Mouse (Mus musculus): ENCODE measurements around the gene Gm20489. TPM values are rescaled to one million over a fixed set of nuclear protein-coding genes. Genes with fewer than 3 reads are reported as not detected.
A peak's percentile ranks its signal among the peaks of the same experiment; 100 is the strongest.

The Gm20489 gene
- polyA plus RNA-seq, 1 experiment = not detected

GRCm38 (mm10) chrX:101268025-101268754 is 633 bp downstream of the Gm20489 start, which contains the start of gene Il2rg:
Gene Il2rg (minus strand): TSS chrX:101268255.
- TF ChIP-seq MYOG (IDR thresholded peaks at IDR 0.05; ENCODE audit: control insufficient read depth, extremely low read depth, insufficient read length) (no peak), CTCF (IDR thresholded peaks at IDR 0.05; ENCODE audit: control insufficient read depth, insufficient read depth, insufficient read length) (no peak), FOSL1 (IDR thresholded peaks at IDR 0.05; ENCODE audit: insufficient read depth, low read length, poor library complexity, severe bottlenecking) (no peak), USF1 (IDR thresholded peaks at IDR 0.05; ENCODE audit: low read depth) (no peak), MYOD1 (IDR thresholded peaks at IDR 0.05; ENCODE audit: control insufficient read depth, insufficient read length, low read depth) (no peak), CEBPB (IDR thresholded peaks at IDR 0.05; ENCODE audit: low read depth) (no peak), MAX (IDR thresholded peaks at IDR 0.05) (no peak)
- no peaks in the 10 kb centered on the region for H3K27me3 ChIP-seq (ENCODE audit: control insufficient read depth, insufficient read depth, insufficient read length)
- no peaks in the 10 kb centered on the region for H3K36me3 ChIP-seq (ENCODE audit: control insufficient read depth, insufficient read depth)
- H3K79me2 ChIP-seq (ENCODE audit: control insufficient read depth, insufficient read depth) = no peaks in the 10 kb centered on the region
- H3K4me3 ChIP-seq (ENCODE audit: insufficient read depth, poor library complexity, severe bottlenecking) = no peak within 1 kb of the TSS
- H3ac ChIP-seq (ENCODE audit: control insufficient read depth, insufficient read length, low read depth) = no peak within 1 kb of the TSS
- H3K79me3 ChIP-seq (ENCODE audit: low read depth) = no peaks in the 10 kb centered on the region

- Histone ChIP-seq H3K36me3 (ENCODE audit: control insufficient read depth, insufficient read depth) (no peaks in the 10 kb centered on the region), H3K27me3 (ENCODE audit: control insufficient read depth, insufficient read depth, insufficient read length) (no peaks in the 10 kb centered on the region)
These were observed 2.2 kb downstream of the Gm20489 start for GRCm38 (mm10) chrX:101266631-101267030.

GRCm38 (mm10) chrX:101263892-101264291 is 4.9 kb downstream of the Gm20489 start, which contains the start of gene Gm614:
Gene Gm614 (minus strand): TSS chrX:101263992.
- H3K27me3 ChIP-seq (ENCODE audit: control insufficient read depth, insufficient read depth, insufficient read length) = no peaks in the 10 kb centered on the region
- H3K79me3 ChIP-seq (ENCODE audit: low read depth) = no peaks in the 10 kb centered on the region
- no peak for TF ChIP-seq CTCF (IDR thresholded peaks at IDR 0.05; ENCODE audit: control insufficient read depth, insufficient read depth, insufficient read length)
- TF ChIP-seq USF1 (IDR thresholded peaks at IDR 0.05; ENCODE audit: low read depth) = no peak
- no peak for TF ChIP-seq MYOG (IDR thresholded peaks at IDR 0.05; ENCODE audit: control insufficient read depth, extremely low read depth, insufficient read length)
- no peaks in the 10 kb centered on the region for H3K36me3 ChIP-seq (ENCODE audit: control insufficient read depth, insufficient read depth)
- no peak within 1 kb of the TSS for H3ac ChIP-seq (ENCODE audit: control insufficient read depth, insufficient read length, low read depth)
- no peaks in the 10 kb centered on the region for H3K79me2 ChIP-seq (ENCODE audit: control insufficient read depth, insufficient read depth)
- no peak within 1 kb of the TSS for H3K4me3 ChIP-seq (ENCODE audit: insufficient read depth, poor library complexity, severe bottlenecking)

More at GRCm38 (mm10) chrX:101266631-101267030, 2.2 kb downstream of the Gm20489 start:
- Histone ChIP-seq H3K79me3 (ENCODE audit: low read depth) (no peaks in the 10 kb centered on the region), H3K79me2 (ENCODE audit: control insufficient read depth, insufficient read depth) (no peaks in the 10 kb centered on the region), H3ac (ENCODE audit: control insufficient read depth, insufficient read length, low read depth) (no peak overlapping the region), H3K4me3 (ENCODE audit: insufficient read depth, poor library complexity, severe bottlenecking) (no peak overlapping the region)
- TF ChIP-seq MYOD1 (IDR thresholded peaks at IDR 0.05; ENCODE audit: control insufficient read depth, insufficient read length, low read depth) = no peak
- TF ChIP-seq CEBPB (IDR thresholded peaks at IDR 0.05; ENCODE audit: low read depth) = no peak
- TF ChIP-seq FOSL1 (IDR thresholded peaks at IDR 0.05; ENCODE audit: insufficient read depth, low read length, poor library complexity, severe bottlenecking) = no peak
- no peak for TF ChIP-seq MAX (IDR thresholded peaks at IDR 0.05)
- TF ChIP-seq CTCF (IDR thresholded peaks at IDR 0.05; ENCODE audit: control insufficient read depth, insufficient read depth, insufficient read length) = no peak
- no peak for TF ChIP-seq USF1 (IDR thresholded peaks at IDR 0.05; ENCODE audit: low read depth)
- no peak for TF ChIP-seq MYOG (IDR thresholded peaks at IDR 0.05; ENCODE audit: control insufficient read depth, extremely low read depth, insufficient read length)

- Histone ChIP-seq H3K79me3 (ENCODE audit: low read depth) (no peaks in the 10 kb centered on the region), H3ac (ENCODE audit: control insufficient read depth, insufficient read length, low read depth) (no peak overlapping the region), H3K27me3 (ENCODE audit: control insufficient read depth, insufficient read depth, insufficient read length) (no peaks in the 10 kb centered on the region), H3K36me3 (ENCODE audit: control insufficient read depth, insufficient read depth) (no peaks in the 10 kb centered on the region), H3K4me3 (ENCODE audit: insufficient read depth, poor library complexity, severe bottlenecking) (no peak overlapping the region), H3K79me2 (ENCODE audit: control insufficient read depth, insufficient read depth) (no peaks in the 10 kb centered on the region)
- TF ChIP-seq MYOD1 (IDR thresholded peaks at IDR 0.05; ENCODE audit: control insufficient read depth, insufficient read length, low read depth) = peak; percentile 60
- TF ChIP-seq MAX (IDR thresholded peaks at IDR 0.05) = no peak
These were observed 8.1 kb downstream of the Gm20489 start for GRCm38 (mm10) chrX:101260441-101261325.

- Histone ChIP-seq H3K4me3 (ENCODE audit: insufficient read depth, poor library complexity, severe bottlenecking) (no peak overlapping the region), H3K79me2 (ENCODE audit: control insufficient read depth, insufficient read depth) (no peaks in the 10 kb centered on the region), H3K36me3 (ENCODE audit: control insufficient read depth, insufficient read depth) (no peaks in the 10 kb centered on the region), H3K27me3 (ENCODE audit: control insufficient read depth, insufficient read depth, insufficient read length) (no peaks in the 10 kb centered on the region), H3ac (ENCODE audit: control insufficient read depth, insufficient read length, low read depth) (no peak overlapping the region), H3K79me3 (ENCODE audit: low read depth) (no peaks in the 10 kb centered on the region)
- TF ChIP-seq CTCF (IDR thresholded peaks at IDR 0.05; ENCODE audit: control insufficient read depth, insufficient read depth, insufficient read length) = no peak
- no peak for TF ChIP-seq USF1 (IDR thresholded peaks at IDR 0.05; ENCODE audit: low read depth)
- no peak for TF ChIP-seq FOSL1 (IDR thresholded peaks at IDR 0.05; ENCODE audit: insufficient read depth, low read length, poor library complexity, severe bottlenecking)
- no peak for TF ChIP-seq MYOD1 (IDR thresholded peaks at IDR 0.05; ENCODE audit: control insufficient read depth, insufficient read length, low read depth)
- no peak for TF ChIP-seq MYOG (IDR thresholded peaks at IDR 0.05; ENCODE audit: control insufficient read depth, extremely low read depth, insufficient read length)
- no peak for TF ChIP-seq MAX (IDR thresholded peaks at IDR 0.05)
- TF ChIP-seq CEBPB (IDR thresholded peaks at IDR 0.05; ENCODE audit: low read depth) = no peak
These were observed 12.2 kb downstream of the Gm20489 start for GRCm38 (mm10) chrX:101256603-101257002.
